Mouse (Mus musculus) ES-E14 (cell line): ENCODE results near the gene 4921536K21Rik. TPM values are rescaled to one million over a fixed set of nuclear protein-coding genes. Genes with fewer than 3 reads are reported as not detected.

Experiments
- DNase-seq: peaks from one replicate; pipeline ENCODE4 v3.0.0-alpha.2; 2013; ENCODE audit warnings: low read depth, low spot score
- H3K27ac ChIP-seq: 2 replicates; pipeline ENCODE4 v1.5.1; 2012; ENCODE audit warnings: low read depth, mild to moderate bottlenecking, low read length, moderate library complexity, mixed read lengths; ENCODE audit not compliant: poor library complexity, insufficient read depth, severe bottlenecking
- H3K36me3 ChIP-seq: 2 replicates; pipeline ENCODE4 v1.6.1; 2012; ENCODE audit warnings: mild to moderate bottlenecking, low read length, moderate library complexity, mixed read lengths; ENCODE audit not compliant: control insufficient read depth, poor library complexity, insufficient read depth, severe bottlenecking
- H3K4me1 ChIP-seq, 2 experiments: fragments of 150-350 bp in 1 of 2; sonication (generic) in 1 of 2; 2 replicates each; pipeline ENCODE4 v1.6.1; 2012; ENCODE audit warnings: low read length in 2 of 2, mild to moderate bottlenecking in 1 of 2, mixed read lengths in 1 of 2; ENCODE audit not compliant: control insufficient read depth in 2 of 2, insufficient read depth in 2 of 2, poor library complexity in 1 of 2
- H3K4me3 ChIP-seq, 2 experiments: fragments of 150-350 bp in 1 of 2; sonication (generic) in 1 of 2; 2 replicates each; pipeline ENCODE4 v1.5.1; 2012; ENCODE audit warnings: low read length in 2 of 2, low read depth in 1 of 2, mild to moderate bottlenecking in 1 of 2, mixed read lengths in 1 of 2; ENCODE audit not compliant: insufficient read depth in 1 of 2, poor library complexity in 1 of 2, severe bottlenecking in 1 of 2
- H3K9ac ChIP-seq: 2 replicates; pipeline ENCODE4 v1.6.1; 2012; ENCODE audit warnings: low read depth, mild to moderate bottlenecking, low read length, mixed read lengths; ENCODE audit not compliant: poor library complexity, insufficient read depth, severe bottlenecking
- H3K9me3 ChIP-seq: fragments of 150-350 bp; sonication (generic); 2 replicates; pipeline ENCODE4 v1.6.1; 2012; ENCODE audit warnings: low read depth, mild to moderate bottlenecking, low read length; ENCODE audit not compliant: control insufficient read depth, insufficient read depth
- CHD2 ChIP-seq: IDR thresholded peaks from 2 replicates; pipeline ENCODE4 v1.6.1; 2014; ENCODE audit warnings: mild to moderate bottlenecking, low read depth, low read length, inconsistent platforms
- HCFC1 ChIP-seq: IDR thresholded peaks from 2 replicates; pipeline ENCODE4 v1.6.1; 2012; ENCODE audit warnings: low read length, inconsistent platforms, borderline replicate concordance; ENCODE audit not compliant: insufficient read depth
- MAFK ChIP-seq: IDR thresholded peaks from 2 replicates; pipeline ENCODE4 v1.6.1; 2014; ENCODE audit warnings: mild to moderate bottlenecking, low read depth, low read length, inconsistent platforms; ENCODE audit not compliant: insufficient read depth
- ZC3H11A ChIP-seq: IDR thresholded peaks from 2 replicates; pipeline ENCODE4 v1.6.1; 2012; ENCODE audit warnings: low read depth, mild to moderate bottlenecking, inconsistent platforms, low read length, borderline replicate concordance
- ZNF384 ChIP-seq: IDR thresholded peaks from 2 replicates; pipeline ENCODE4 v1.6.1; 2012; ENCODE audit warnings: low read depth, low read length, inconsistent platforms
- in situ Hi-C, 2 experiments: fragments of 600-800 bp; cut with MboI; formaldehyde crosslinking; loops; one replicate each; pipeline ENCODE4 v1.15.1; 2025; ENCODE audit warnings: low sequenced_read_pairs in 2 of 2, inconsistent platforms in 1 of 2; ENCODE audit not compliant: unreplicated experiment in 2 of 2
- total RNA-seq: library from RNA; depleted of rRNA; stranded (reverse); fragments of 300-350 nt; gene quantifications from 2 replicates; pipeline ENCODE4 v1.2.3, GENCODE M21; 2012

Gene 4921536K21Rik
- total RNA-seq, 1 experiment: 0.22 TPM

GRCm38 (mm10) chr11:3905446-3905845 lies 10.5 kb upstream of the 4921536K21Rik start:
- in situ Hi-C loops: no loop called here
- no peaks in the 10 kb centered on the region; the same call in 1 of the 2 replicates for H3K36me3 ChIP-seq
- H3K27ac ChIP-seq: no peak overlapping the region
- peaks cover 0 to 8% of the 10 kb centered on the region in 2 experiments; a peak in 2 of 4 replicates for H3K4me1 ChIP-seq
- DNase-seq: no peak
- no peak overlapping the region for H3K4me3 ChIP-seq
- TF ChIP-seq ZC3H11A (no peak), MAFK (0 out of 2 replicates have a peak, but pooled peaks have one; percentile 17)
- no peak overlapping the region for H3K9ac ChIP-seq
- H3K9me3 ChIP-seq: no peaks in the 10 kb centered on the region

GRCm38 (mm10) chr11:3904673-3905072 lies 9.8 kb upstream of the 4921536K21Rik start:
- no peak overlapping the region for H3K27ac ChIP-seq
- no peak overlapping the region for H3K4me3 ChIP-seq
- no peak overlapping the region for H3K9ac ChIP-seq
- no peak for DNase-seq
- H3K4me1 ChIP-seq: peaks cover 0 to 8% of the 10 kb centered on the region in 2 experiments; a peak in 2 of 4 replicates
- H3K36me3 ChIP-seq: no peaks in the 10 kb centered on the region; the same call in 1 of the 2 replicates
- TF ChIP-seq HCFC1 (no peak), ZNF384 (no peak), CHD2 (no peak), ZC3H11A (no peak)
- no peaks in the 10 kb centered on the region for H3K9me3 ChIP-seq
- in situ Hi-C loops: no loop called here

- Histone ChIP-seq H3K4me3 (no peak overlapping the region), H3K9ac (no peak overlapping the region), H3K9me3 (no peaks in the 10 kb centered on the region), H3K27ac (no peak overlapping the region), H3K36me3 (no peaks in the 10 kb centered on the region; the same call in 1 of the 2 replicates), H3K4me1 (peaks cover 0 to 8% of the 10 kb centered on the region in 2 experiments; a peak in 2 of 4 replicates)
- no peak for DNase-seq
- in situ Hi-C loops: no loop called here
- TF ChIP-seq HCFC1 (no peak), ZNF384 (no peak), ZC3H11A (no peak), MAFK (no peak), CHD2 (no peak)
Measured at GRCm38 (mm10) chr11:3903046-3903445, 8.1 kb upstream of the 4921536K21Rik start.

- in situ Hi-C loops: no loop called here
- Histone ChIP-seq H3K9me3 (no peaks in the 10 kb centered on the region), H3K4me1 (peaks cover 0 to 8% of the 10 kb centered on the region in 2 experiments; a peak in 2 of 4 replicates), H3K36me3 (no peaks in the 10 kb centered on the region; the same call in 1 of the 2 replicates), H3K27ac (no peak overlapping the region), H3K9ac (no peak overlapping the region), H3K4me3 (no peak overlapping the region)
- TF ChIP-seq ZC3H11A (no peak), MAFK (no peak), ZNF384 (no peak), CHD2 (no peak), HCFC1 (no peak)
- DNase-seq: no peak
Measured at GRCm38 (mm10) chr11:3902516-3902915, 7.6 kb upstream of the 4921536K21Rik start.

GRCm38 (mm10) chr11:3900296-3900695 lies 5.4 kb upstream of the 4921536K21Rik start:
- in situ Hi-C loops: no loop called here

More at GRCm38 (mm10) chr11:3900296-3900695, 5.4 kb upstream of the 4921536K21Rik start:
- no peak overlapping the region for H3K9ac ChIP-seq
- H3K36me3 ChIP-seq: peaks cover 3% of the 10 kb centered on the region; the same call in 1 of the 2 replicates
- H3K4me3 ChIP-seq: no peak overlapping the region
- DNase-seq: no peak
- TF ChIP-seq MAFK: no peak
- H3K9me3 ChIP-seq: no peaks in the 10 kb centered on the region
- peaks cover 0 to 5% of the 10 kb centered on the region in 2 experiments; a peak in 2 of 4 replicates for H3K4me1 ChIP-seq
- H3K27ac ChIP-seq: no peak overlapping the region
